Mouse (Mus musculus): ENCODE measurements at regions not wholly inside any gene's neighbourhood (a gene's known extent, or its start where the extent isn't known, plus 50 kb on each side); places are given as distances from the start of the nearest gene placed in this dataset.

- no peak for ATAC-seq (ENCODE audit: insufficient number of reproducible peaks, insufficient read depth, low FRiP score, low read depth)
- Histone ChIP-seq H3K36me3 (ENCODE audit: control insufficient read depth, insufficient read depth, low read length) (no peaks in the 10 kb centered on the region), H3K9ac (replicated peaks; ENCODE audit: low read depth, low read length) (no peak overlapping the region), H3K9me3 (ENCODE audit: control insufficient read depth, low read depth, low read length) (no peaks in the 10 kb centered on the region), H3K27me3 (ENCODE audit: control insufficient read depth, insufficient read depth, low read length) (no peaks in the 10 kb centered on the region), H3K4me2 (replicated peaks; ENCODE audit: low read depth, low read length) (no peak overlapping the region), H3K4me1 (ENCODE audit: control insufficient read depth, insufficient read depth, low read length) (no peaks in the 10 kb centered on the region), H3K4me3 (ENCODE audit: low read depth, low read length) (no peak overlapping the region), H3K27ac (ENCODE audit: low read length) (no peak overlapping the region)
- 80% methylated on average over 4 of the region's 4 CpGs for WGBS
These were observed 115.7 kb upstream of the Man2a1 start for GRCm38 (mm10) chr17:64484835-64485234.

GRCm38 (mm10) chr17:64489769-64490335 is 110.7 kb upstream of the Man2a1 start:
- Histone ChIP-seq H3K4me3 (ENCODE audit: low read depth, low read length) (no peak overlapping the region), H3K27me3 (ENCODE audit: control insufficient read depth, insufficient read depth, low read length) (no peaks in the 10 kb centered on the region), H3K4me2 (replicated peaks; ENCODE audit: low read depth, low read length) (no peak overlapping the region), H3K9me3 (ENCODE audit: control insufficient read depth, low read depth, low read length) (no peaks in the 10 kb centered on the region), H3K36me3 (ENCODE audit: control insufficient read depth, insufficient read depth, low read length) (no peaks in the 10 kb centered on the region), H3K4me1 (ENCODE audit: control insufficient read depth, insufficient read depth, low read length) (no peaks in the 10 kb centered on the region), H3K9ac (replicated peaks; ENCODE audit: low read depth, low read length) (no peak overlapping the region), H3K27ac (ENCODE audit: low read length) (no peak overlapping the region)
- ATAC-seq (ENCODE audit: insufficient number of reproducible peaks, insufficient read depth, low FRiP score, low read depth): no peak
- 90% methylated on average over 2 of the region's 2 CpGs for WGBS

- no peak overlapping the region for H3K9ac ChIP-seq (replicated peaks; ENCODE audit: low read depth, low read length)
- no peak overlapping the region for H3K4me2 ChIP-seq (replicated peaks; ENCODE audit: low read depth, low read length)
- no peaks in the 10 kb centered on the region for H3K9me3 ChIP-seq (ENCODE audit: control insufficient read depth, low read depth, low read length)
- H3K36me3 ChIP-seq (ENCODE audit: control insufficient read depth, insufficient read depth, low read length): no peaks in the 10 kb centered on the region
- no peaks in the 10 kb centered on the region for H3K4me1 ChIP-seq (ENCODE audit: control insufficient read depth, insufficient read depth, low read length)
- H3K4me3 ChIP-seq (ENCODE audit: low read depth, low read length): no peak overlapping the region
- WGBS: 90% methylated on average over 7 of the region's 7 CpGs
- no peaks in the 10 kb centered on the region for H3K27me3 ChIP-seq (ENCODE audit: control insufficient read depth, insufficient read depth, low read length)
- no peak overlapping the region for H3K27ac ChIP-seq (ENCODE audit: low read length)
- ATAC-seq (ENCODE audit: insufficient number of reproducible peaks, insufficient read depth, low FRiP score, low read depth): no peak
These were observed 109.9 kb upstream of the Man2a1 start for GRCm38 (mm10) chr17:64490664-64491063.

- Histone ChIP-seq H3K27ac (ENCODE audit: low read length) (no peak overlapping the region), H3K4me1 (ENCODE audit: control insufficient read depth, insufficient read depth, low read length) (no peaks in the 10 kb centered on the region), H3K27me3 (ENCODE audit: control insufficient read depth, insufficient read depth, low read length) (no peaks in the 10 kb centered on the region), H3K4me2 (replicated peaks; ENCODE audit: low read depth, low read length) (no peak overlapping the region), H3K4me3 (ENCODE audit: low read depth, low read length) (no peak overlapping the region), H3K9me3 (ENCODE audit: control insufficient read depth, low read depth, low read length) (no peaks in the 10 kb centered on the region), H3K36me3 (ENCODE audit: control insufficient read depth, insufficient read depth, low read length) (no peaks in the 10 kb centered on the region), H3K9ac (replicated peaks; ENCODE audit: low read depth, low read length) (no peak overlapping the region)
- WGBS: 55% methylated on average over 6 of the region's 10 CpGs
- ATAC-seq (ENCODE audit: insufficient number of reproducible peaks, insufficient read depth, low FRiP score, low read depth): peak; percentile 88
These were observed 108.6 kb upstream of the Man2a1 start for GRCm38 (mm10) chr17:64491922-64492353.

GRCm38 (mm10) chr17:64492614-64493269 is 107.8 kb upstream of the Man2a1 start:
- ATAC-seq (ENCODE audit: insufficient number of reproducible peaks, insufficient read depth, low FRiP score, low read depth): peak; percentile 39; the same call in 1 of the 2 replicates
- WGBS: 41% methylated on average over 7 of the region's 9 CpGs
- no peaks in the 10 kb centered on the region for H3K27me3 ChIP-seq (ENCODE audit: control insufficient read depth, insufficient read depth, low read length)
- no peaks in the 10 kb centered on the region for H3K4me1 ChIP-seq (ENCODE audit: control insufficient read depth, insufficient read depth, low read length)
- H3K9me3 ChIP-seq (ENCODE audit: control insufficient read depth, low read depth, low read length): no peaks in the 10 kb centered on the region
- H3K9ac ChIP-seq (replicated peaks; ENCODE audit: low read depth, low read length): no peak overlapping the region
- no peak overlapping the region for H3K4me2 ChIP-seq (replicated peaks; ENCODE audit: low read depth, low read length)
- no peaks in the 10 kb centered on the region for H3K36me3 ChIP-seq (ENCODE audit: control insufficient read depth, insufficient read depth, low read length)
- no peak overlapping the region for H3K4me3 ChIP-seq (ENCODE audit: low read depth, low read length)
- no peak overlapping the region for H3K27ac ChIP-seq (ENCODE audit: low read length)

GRCm38 (mm10) chr17:64499281-64499997 is 101.1 kb upstream of the Man2a1 start:
- Histone ChIP-seq H3K9ac (replicated peaks; ENCODE audit: low read depth, low read length) (no peak overlapping the region), H3K4me3 (ENCODE audit: low read depth, low read length) (no peak overlapping the region), H3K27me3 (ENCODE audit: control insufficient read depth, insufficient read depth, low read length) (no peaks in the 10 kb centered on the region), H3K9me3 (ENCODE audit: control insufficient read depth, low read depth, low read length) (no peaks in the 10 kb centered on the region), H3K36me3 (ENCODE audit: control insufficient read depth, insufficient read depth, low read length) (no peaks in the 10 kb centered on the region), H3K4me1 (ENCODE audit: control insufficient read depth, insufficient read depth, low read length) (no peaks in the 10 kb centered on the region), H3K4me2 (replicated peaks; ENCODE audit: low read depth, low read length) (no peak overlapping the region), H3K27ac (ENCODE audit: low read length) (no peak overlapping the region)
- ATAC-seq (ENCODE audit: insufficient number of reproducible peaks, insufficient read depth, low FRiP score, low read depth): peak; percentile 46; the same call in 1 of the 2 replicates
- 57% methylated on average over 15 of the region's 15 CpGs for WGBS

- Histone ChIP-seq H3K36me3 (ENCODE audit: control insufficient read depth, insufficient read depth, low read length) (no peaks in the 10 kb centered on the region), H3K4me1 (ENCODE audit: control insufficient read depth, insufficient read depth, low read length) (no peaks in the 10 kb centered on the region), H3K27ac (ENCODE audit: low read length) (no peak overlapping the region), H3K4me3 (ENCODE audit: low read depth, low read length) (no peak overlapping the region), H3K9ac (replicated peaks; ENCODE audit: low read depth, low read length) (no peak overlapping the region), H3K9me3 (ENCODE audit: control insufficient read depth, low read depth, low read length) (no peaks in the 10 kb centered on the region), H3K27me3 (ENCODE audit: control insufficient read depth, insufficient read depth, low read length) (no peaks in the 10 kb centered on the region), H3K4me2 (replicated peaks; ENCODE audit: low read depth, low read length) (no peak overlapping the region)
- 90% methylated on average over 2 of the region's 2 CpGs for WGBS
- no peak for ATAC-seq (ENCODE audit: insufficient number of reproducible peaks, insufficient read depth, low FRiP score, low read depth)
These were observed 98.2 kb upstream of the Man2a1 start for GRCm38 (mm10) chr17:64502376-64502775.

GRCm38 (mm10) chr17:64505956-64506355 is 94.6 kb upstream of the Man2a1 start:
- no peak overlapping the region for H3K9ac ChIP-seq (replicated peaks; ENCODE audit: low read depth, low read length)

More at GRCm38 (mm10) chr17:64505956-64506355, 94.6 kb upstream of the Man2a1 start:
- Histone ChIP-seq H3K27me3 (ENCODE audit: control insufficient read depth, insufficient read depth, low read length) (no peaks in the 10 kb centered on the region), H3K9me3 (ENCODE audit: control insufficient read depth, low read depth, low read length) (no peaks in the 10 kb centered on the region), H3K27ac (ENCODE audit: low read length) (no peak overlapping the region), H3K4me1 (ENCODE audit: control insufficient read depth, insufficient read depth, low read length) (no peaks in the 10 kb centered on the region), H3K4me3 (ENCODE audit: low read depth, low read length) (no peak overlapping the region), H3K4me2 (replicated peaks; ENCODE audit: low read depth, low read length) (no peak overlapping the region), H3K36me3 (ENCODE audit: control insufficient read depth, insufficient read depth, low read length) (no peaks in the 10 kb centered on the region)
- no peak for ATAC-seq (ENCODE audit: insufficient number of reproducible peaks, insufficient read depth, low FRiP score, low read depth)
- WGBS: 81% methylated on average over 2 of the region's 2 CpGs

Measured in stomach, embryonic 14.5 days (tissue).